Mouse (Mus musculus) MEL (cell line): ENCODE data around the gene Arrdc3. TPM values are rescaled to one million over a fixed set of nuclear protein-coding genes. Genes with fewer than 3 reads are reported as not detected.
A peak's percentile ranks its signal among the peaks of the same experiment; 100 is the strongest.

Experiments
- DNase-seq: peaks from one replicate; pipeline ENCODE4 v3.0.0; 2011; ENCODE audit warnings: low read depth, low spot score
- H3K27ac ChIP-seq: 2 replicates; pipeline ENCODE4 v1.5.1; 2012; ENCODE audit warnings: low read depth, mild to moderate bottlenecking, control low read depth, low read length, moderate library complexity; ENCODE audit not compliant: control insufficient read depth
- H3K27me3 ChIP-seq, 2 experiments: fragments of 150-350 bp in 1 of 2; sonication (generic) in 1 of 2; 2 replicates each; pipeline ENCODE4 v1.6.1; 2012; ENCODE audit warnings: low read length in 2 of 2, mild to moderate bottlenecking in 2 of 2, improper control_type of control experiment in 1 of 2, moderate library complexity in 1 of 2; ENCODE audit not compliant: insufficient read depth in 2 of 2, control insufficient read depth in 1 of 2
- H3K36me3 ChIP-seq, 2 experiments: 2 replicates each; pipeline ENCODE4 v1.6.1; 2012 to 2014; ENCODE audit warnings: low read length in 2 of 2, improper control_type of control experiment in 1 of 2, inconsistent platforms in 1 of 2, mild to moderate bottlenecking in 1 of 2; ENCODE audit not compliant: insufficient read depth in 2 of 2, control insufficient read depth in 1 of 2
- H3K4me1 ChIP-seq, 2 experiments: fragments of 150-350 bp in 1 of 2; sonication (generic) in 1 of 2; 2 replicates each; pipeline ENCODE4 v1.6.1; 2012; ENCODE audit warnings: low read length in 2 of 2, improper control_type of control experiment in 1 of 2, mild to moderate bottlenecking in 1 of 2; ENCODE audit not compliant: insufficient read depth in 2 of 2, control insufficient read depth in 1 of 2
- H3K4me3 ChIP-seq, 2 experiments: fragments of 150-350 bp in 1 of 2; sonication (generic) in 1 of 2; 2 replicates each; pipeline ENCODE4 v1.5.1; 2012; ENCODE audit warnings: low read depth in 2 of 2, low read length in 2 of 2, mild to moderate bottlenecking in 2 of 2, moderate library complexity in 2 of 2, control low read depth in 1 of 2, improper control_type of control experiment in 1 of 2; ENCODE audit not compliant: control insufficient read depth in 1 of 2, insufficient read depth in 1 of 2
- H3K79me2 ChIP-seq: 2 replicates; pipeline ENCODE4 v1.6.1; 2012; ENCODE audit warnings: mild to moderate bottlenecking, low read length, moderate library complexity; ENCODE audit not compliant: control insufficient read depth, poor library complexity, insufficient read depth
- H3K9ac ChIP-seq: 2 replicates; pipeline ENCODE4 v1.6.1; 2012; ENCODE audit warnings: low read depth, mild to moderate bottlenecking, control low read depth, low read length, moderate library complexity; ENCODE audit not compliant: control insufficient read depth, poor library complexity, severe bottlenecking
- H3K9me3 ChIP-seq: fragments of 150-350 bp; sonication (generic); replicated peaks from 2 replicates; pipeline ENCODE4 v1.6.1; 2012; ENCODE audit warnings: mild to moderate bottlenecking, low read length, improper control_type of control experiment, moderate library complexity; ENCODE audit not compliant: insufficient read depth
- BHLHE40 ChIP-seq: IDR thresholded peaks from 2 replicates; pipeline ENCODE4 v1.6.1; 2012; ENCODE audit warnings: low read depth, mild to moderate bottlenecking, inconsistent platforms, low read length, improper control_type of control experiment, borderline replicate concordance
- CHD2 ChIP-seq: IDR thresholded peaks from 2 replicates; pipeline ENCODE4 v1.6.1; 2011; ENCODE audit warnings: low read length, improper control_type of control experiment
- CTCF ChIP-seq, 3 experiments: IDR thresholded peaks in 2 of 3; conservative IDR thresholded peaks in 1 of 3; 2 replicates each; pipeline ENCODE4 v1.5.1; 2011 to 2012; ENCODE audit warnings: low read length in 3 of 3, low read depth in 2 of 3, mild to moderate bottlenecking in 2 of 3, improper control_type of control experiment in 1 of 3, inconsistent platforms in 1 of 3, mixed read lengths in 1 of 3, moderate library complexity in 1 of 3; ENCODE audit not compliant: control insufficient read depth in 1 of 3, insufficient read depth in 1 of 3, poor library complexity in 1 of 3, severe bottlenecking in 1 of 3
- ELF1 ChIP-seq: IDR thresholded peaks from 2 replicates; pipeline ENCODE4 v1.6.1; 2014; ENCODE audit warnings: low read depth, mild to moderate bottlenecking, inconsistent platforms, low read length, improper control_type of control experiment, moderate library complexity
- HCFC1 ChIP-seq: IDR thresholded peaks from 2 replicates; pipeline ENCODE4 v1.6.1; 2012; ENCODE audit warnings: low read depth, mild to moderate bottlenecking, inconsistent platforms, low read length, improper control_type of control experiment, moderate library complexity
- MAFK ChIP-seq: IDR thresholded peaks from 2 replicates; pipeline ENCODE4 v1.6.1; 2011; ENCODE audit warnings: low read depth, mild to moderate bottlenecking, low read length, improper control_type of control experiment, borderline replicate concordance
- MAX ChIP-seq: IDR thresholded peaks from 2 replicates; pipeline ENCODE4 v1.6.1; 2011; ENCODE audit warnings: low read length, improper control_type of control experiment
- MEF2A ChIP-seq: IDR thresholded peaks from 2 replicates; pipeline ENCODE4 v1.6.1; 2014; ENCODE audit warnings: low read depth, mild to moderate bottlenecking, inconsistent platforms, low read length, improper control_type of control experiment; ENCODE audit not compliant: poor library complexity, insufficient replicate concordance, severe bottlenecking; ENCODE audit errors: extremely low read depth
- MXI1 ChIP-seq: IDR thresholded peaks from 2 replicates; pipeline ENCODE4 v1.6.1; 2011; ENCODE audit warnings: mild to moderate bottlenecking, low read depth, low read length, improper control_type of control experiment
- MYC ChIP-seq: IDR thresholded peaks from 2 replicates; pipeline ENCODE4 v1.6.1; 2011; ENCODE audit warnings: low read depth, mild to moderate bottlenecking, low read length, improper control_type of control experiment, moderate library complexity
- NELFE ChIP-seq: IDR thresholded peaks from 2 replicates; pipeline ENCODE4 v1.6.1; 2011; ENCODE audit warnings: low read depth, low read length, improper control_type of control experiment
- NRF1 ChIP-seq: IDR thresholded peaks from 2 replicates; pipeline ENCODE4 v1.6.1; 2014; ENCODE audit warnings: low read depth, mild to moderate bottlenecking, inconsistent platforms, low read length, improper control_type of control experiment, moderate library complexity; ENCODE audit not compliant: poor library complexity, insufficient read depth, severe bottlenecking
- POLR2A ChIP-seq, 2 experiments: IDR thresholded peaks; 2 replicates each; pipeline ENCODE4 v1.6.1; 2011 to 2012; ENCODE audit warnings: low read length in 2 of 2, mild to moderate bottlenecking in 2 of 2, control low read depth in 1 of 2, improper control_type of control experiment in 1 of 2, low read depth in 1 of 2, moderate library complexity in 1 of 2; ENCODE audit not compliant: control insufficient read depth in 1 of 2, insufficient read depth in 1 of 2, poor library complexity in 1 of 2
- POLR2AphosphoS5 ChIP-seq: IDR thresholded peaks from 2 replicates; pipeline ENCODE4 v1.6.1; 2012; ENCODE audit warnings: low read depth, borderline replicate concordance, mild to moderate bottlenecking, inconsistent platforms, low read length, moderate library complexity, mixed read lengths
- SMC3 ChIP-seq: IDR thresholded peaks from 2 replicates; pipeline ENCODE4 v1.6.1; 2011; ENCODE audit warnings: low read depth, low read length, improper control_type of control experiment
- TAL1 ChIP-seq: IDR thresholded peaks from 2 replicates; pipeline ENCODE4 v1.6.1; 2012; ENCODE audit warnings: mild to moderate bottlenecking, inconsistent platforms, low read length, moderate library complexity, mixed read lengths
- TBP ChIP-seq: IDR thresholded peaks from 2 replicates; pipeline ENCODE4 v1.8.0; 2011; ENCODE audit warnings: low read depth, low read length, improper control_type of control experiment
- TCF12 ChIP-seq: IDR thresholded peaks from 2 replicates; pipeline ENCODE4 v1.6.1; 2014; ENCODE audit warnings: low read depth, mild to moderate bottlenecking, inconsistent platforms, low read length, improper control_type of control experiment, moderate library complexity
- USF2 ChIP-seq, 2 experiments: IDR thresholded peaks; 2 replicates each; pipeline ENCODE4 v1.6.1; 2011 to 2012; ENCODE audit warnings: improper control_type of control experiment in 2 of 2, low read length in 2 of 2, borderline replicate concordance in 1 of 2, inconsistent platforms in 1 of 2, low read depth in 1 of 2, mild to moderate bottlenecking in 1 of 2; ENCODE audit not compliant: insufficient read depth in 1 of 2
- ZC3H11A ChIP-seq: IDR thresholded peaks from 2 replicates; pipeline ENCODE4 v1.6.1; 2012; ENCODE audit warnings: low read depth, mild to moderate bottlenecking, inconsistent platforms, low read length, improper control_type of control experiment
- ZKSCAN1 ChIP-seq: IDR thresholded peaks from 2 replicates; pipeline ENCODE4 v1.6.1; 2012; ENCODE audit warnings: low read depth, mild to moderate bottlenecking, inconsistent platforms, low read length, improper control_type of control experiment, moderate library complexity
- polyA plus RNA-seq, 2 experiments: library from polyadenylated mRNA; stranded (reverse) in 1 of 2; unstranded in 1 of 2; fragments of >175 nt in 1 of 2; fragments of >200 nt in 1 of 2; gene quantifications; 2 replicates each; pipeline versions ENCODE4 v1.2.1 to v1.2.4; 2012; ENCODE audit warnings: low replicate concordance in 2 of 2, low read depth in 1 of 2; ENCODE audit not compliant: insufficient read length in 2 of 2, insufficient read depth in 1 of 2, missing spikeins in 1 of 2
- total RNA-seq: library from RNA; depleted of rRNA; stranded (reverse); fragments of 300-350 nt; gene quantifications from 2 replicates; pipeline ENCODE4 v1.2.3, GENCODE M21; 2012

Arrdc3 gene
- total and polyA plus RNA-seq, 3 experiments, result 1.5 to 3.5 TPM; not detected in 1

DNA sequence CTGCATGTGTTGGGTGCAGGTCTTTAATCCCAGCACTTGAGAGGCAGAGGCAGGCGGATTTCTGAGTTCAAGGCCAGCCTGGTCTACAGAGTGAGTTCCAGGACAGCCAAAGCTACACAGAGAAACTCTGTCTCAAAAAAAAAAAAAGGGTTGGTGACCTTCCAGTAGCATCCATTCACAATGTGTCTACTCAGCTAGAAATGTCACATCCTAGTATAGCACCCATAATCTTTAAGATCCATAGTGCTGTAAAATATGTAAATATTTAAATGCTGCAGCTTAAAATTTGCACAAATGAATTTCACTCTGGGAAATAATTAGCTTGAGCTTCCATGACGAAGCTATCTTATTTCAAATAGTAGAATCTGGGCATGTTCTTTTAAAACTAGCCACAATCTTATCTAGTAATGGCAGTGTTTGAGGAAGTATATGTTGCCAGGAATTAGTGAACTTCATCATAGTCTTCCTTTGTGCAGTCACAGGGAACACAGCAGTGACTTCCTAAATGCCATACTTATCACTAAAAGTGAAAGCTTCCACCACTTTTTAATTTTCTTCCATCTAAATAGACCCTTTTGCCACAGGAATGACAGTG, 16.3 kb downstream of the Arrdc3 start (continued):
- TF ChIP-seq MYC (peak; percentile 68; the same call in 1 of the 2 replicates), POLR2A (IDR thresholded peaks at IDR 0.05; ENCODE audit: control insufficient read depth in 1 of 2, insufficient read depth in 1 of 2, low read depth in 1 of 2, low read length in 2 of 2, poor library complexity in 1 of 2) (no peak), NELFE (no peak), CHD2 (no peak), SMC3 (no peak), MEF2A (no peak), ELF1 (peak; percentile 33; the same call in 1 of the 2 replicates), CTCF (IDR thresholded peaks at IDR 0.05 in 2 of 3, conservative IDR thresholded peaks at IDR 0.05 in 1 of 3; ENCODE audit: control insufficient read depth in 1 of 3, insufficient read depth in 1 of 3, low read depth in 2 of 3, low read length in 3 of 3, poor library complexity in 1 of 3, severe bottlenecking in 1 of 3) (no peak)
- TF ChIP-seq, all 39 proteins: peak for 15

DNA sequence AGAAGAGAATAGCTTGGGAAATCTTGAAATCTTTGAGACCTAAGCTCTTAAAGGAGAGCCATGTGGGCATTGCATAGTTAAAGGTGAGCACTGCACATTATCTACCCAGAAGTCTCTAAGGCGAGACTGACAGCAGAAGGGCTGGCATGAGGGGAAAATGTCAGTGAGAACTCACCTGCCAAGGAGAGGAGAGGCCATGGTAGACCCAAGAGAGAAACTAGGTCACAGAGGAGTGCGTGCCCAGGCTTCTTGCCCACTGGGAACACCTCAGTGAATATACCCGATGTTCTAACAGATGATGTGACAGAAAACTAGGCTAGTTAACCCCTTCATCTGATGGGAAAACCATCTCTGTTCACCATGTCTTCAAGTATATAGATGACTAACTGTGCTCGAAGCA, 18.2 kb downstream of the Arrdc3 start:
- H3K36me3 ChIP-seq, result peaks cover 0 to 8% of the 10 kb centered on the region in 2 experiments; a peak in 2 of 4 replicates
- H3K79me2 ChIP-seq, result no peaks in the 10 kb centered on the region
- no peak overlapping the region for H3K9ac ChIP-seq
- H3K4me3 ChIP-seq, result no peak overlapping the region
- H3K27ac ChIP-seq, result no peak overlapping the region
- no peaks in the 10 kb centered on the region for H3K9me3 ChIP-seq
- H3K27me3 ChIP-seq, result no peaks in the 10 kb centered on the region
- DNase-seq, result no peak
- TF ChIP-seq ZKSCAN1 (no peak), MXI1 (no peak), POLR2A (IDR thresholded peaks at IDR 0.05; ENCODE audit: control insufficient read depth in 1 of 2, insufficient read depth in 1 of 2, low read depth in 1 of 2, low read length in 2 of 2, poor library complexity in 1 of 2) (no peak), MAX (no peak), MAFK (no peak), MEF2A (no peak), TCF12 (no peak), TAL1 (no peak), NRF1 (no peak), POLR2AphosphoS5 (no peak), SMC3 (no peak), USF2 (IDR thresholded peaks at IDR 0.05; ENCODE audit: borderline replicate concordance in 1 of 2, insufficient read depth in 1 of 2, low read depth in 1 of 2, low read length in 2 of 2) (no peak), TBP (no peak), ZC3H11A (no peak), BHLHE40 (no peak), HCFC1 (no peak)
- peaks cover 0 to 7% of the 10 kb centered on the region in 2 experiments; a peak in 3 of 4 replicates for H3K4me1 ChIP-seq
